Mouse (Mus musculus) ES-Bruce4 (cell line): ENCODE measurements at regions not wholly inside any gene's neighbourhood (a gene's known extent, or its start where the extent isn't known, plus 50 kb on each side); places are given as distances from the start of the nearest gene placed in this dataset.

Source experiments
- H3K27ac ChIP-seq: 2 replicates; pipeline ENCODE4 v1.5.1; 2012; ENCODE audit warnings: low read length, inconsistent platforms; ENCODE audit not compliant: insufficient read depth
- H3K27me3 ChIP-seq: 2 replicates; pipeline ENCODE4 v1.6.1; 2012; ENCODE audit warnings: mild to moderate bottlenecking, low read length, inconsistent platforms; ENCODE audit not compliant: control insufficient read depth, poor library complexity, insufficient read depth, severe bottlenecking
- H3K36me3 ChIP-seq: 2 replicates; pipeline ENCODE4 v1.6.1; 2012; ENCODE audit warnings: inconsistent platforms, mild to moderate bottlenecking, low read length, moderate library complexity; ENCODE audit not compliant: control insufficient read depth, poor library complexity, insufficient read depth, severe bottlenecking
- H3K4me1 ChIP-seq: one replicate; pipeline ENCODE4 v1.8.1; 2011; ENCODE audit warnings: low read length; ENCODE audit not compliant: control insufficient read depth, insufficient read depth
- H3K4me3 ChIP-seq: 2 replicates; pipeline ENCODE4 v1.5.1; 2011; ENCODE audit warnings: low read depth, mild to moderate bottlenecking, low read length
- H3K9ac ChIP-seq: 2 replicates; pipeline ENCODE4 v1.6.1; 2012; ENCODE audit warnings: low read depth, mild to moderate bottlenecking, inconsistent platforms; ENCODE audit not compliant: poor library complexity, severe bottlenecking
- H3K9me3 ChIP-seq: replicated peaks from 2 replicates; pipeline ENCODE4 v1.6.1; 2012; ENCODE audit warnings: mild to moderate bottlenecking, low read length, inconsistent platforms; ENCODE audit not compliant: control insufficient read depth, poor library complexity, insufficient read depth, severe bottlenecking
- CTCF ChIP-seq: IDR thresholded peaks from one replicate; pipeline ENCODE4 v1.8.1; 2011; ENCODE audit warnings: low read depth, low read length
- EP300 ChIP-seq: IDR thresholded peaks from 2 replicates; pipeline ENCODE4 v1.6.1; 2011; ENCODE audit warnings: low read depth, low read length; ENCODE audit not compliant: insufficient read depth
- POLR2A ChIP-seq: IDR thresholded peaks from one replicate; pipeline ENCODE4 v1.8.1; 2011; ENCODE audit warnings: low read length; ENCODE audit not compliant: insufficient read depth

GRCm38 (mm10) chr13:97423298-97423817, 182.5 kb downstream of the Enc1 start:
- no peak for TF ChIP-seq EP300
- no peak overlapping the region for H3K27ac ChIP-seq

GRCm38 (mm10) chr13:97422897-97423296, 182.0 kb downstream of the Enc1 start:
- no peak overlapping the region for H3K27ac ChIP-seq
- no peak overlapping the region for H3K9ac ChIP-seq
- H3K4me3 ChIP-seq, result no peak overlapping the region
- no peaks in the 10 kb centered on the region for H3K4me1 ChIP-seq
- no peaks in the 10 kb centered on the region for H3K36me3 ChIP-seq
- no peaks in the 10 kb centered on the region for H3K9me3 ChIP-seq
- TF ChIP-seq CTCF, result no peak
- TF ChIP-seq POLR2A, result no peak
- TF ChIP-seq EP300, result no peak
- H3K27me3 ChIP-seq, result no peaks in the 10 kb centered on the region

More at GRCm38 (mm10) chr13:97423298-97423817, 182.5 kb downstream of the Enc1 start:
- H3K9ac ChIP-seq, result no peak overlapping the region
- H3K36me3 ChIP-seq, result no peaks in the 10 kb centered on the region
- H3K27me3 ChIP-seq, result no peaks in the 10 kb centered on the region
- no peaks in the 10 kb centered on the region for H3K9me3 ChIP-seq
- no peaks in the 10 kb centered on the region for H3K4me1 ChIP-seq
- H3K4me3 ChIP-seq, result no peak overlapping the region

GRCm38 (mm10) chr13:97421831-97422230, 180.9 kb downstream of the Enc1 start:
- H3K4me1 ChIP-seq, result no peaks in the 10 kb centered on the region
- no peak overlapping the region for H3K27ac ChIP-seq
- TF ChIP-seq CTCF (no peak), POLR2A (no peak), EP300 (no peak)
- H3K9ac ChIP-seq, result no peak overlapping the region
- no peaks in the 10 kb centered on the region for H3K27me3 ChIP-seq
- no peaks in the 10 kb centered on the region for H3K9me3 ChIP-seq
- H3K36me3 ChIP-seq, result no peaks in the 10 kb centered on the region
- H3K4me3 ChIP-seq, result no peak overlapping the region

- TF ChIP-seq POLR2A (no peak), EP300 (no peak), CTCF (no peak)
- H3K4me3 ChIP-seq, result no peak overlapping the region
- H3K27ac ChIP-seq, result no peak overlapping the region
- no peaks in the 10 kb centered on the region for H3K36me3 ChIP-seq
- H3K27me3 ChIP-seq, result no peaks in the 10 kb centered on the region
- no peak overlapping the region for H3K9ac ChIP-seq
- no peaks in the 10 kb centered on the region for H3K4me1 ChIP-seq
- H3K9me3 ChIP-seq, result no peaks in the 10 kb centered on the region
Measured at GRCm38 (mm10) chr13:97420773-97421172, 179.9 kb downstream of the Enc1 start.

- TF ChIP-seq CTCF (no peak), EP300 (no peak), POLR2A (no peak)
Measured at GRCm38 (mm10) chr13:97419100-97419499, 178.2 kb downstream of the Enc1 start.

GRCm38 (mm10) chr13:97418681-97419080, 177.8 kb downstream of the Enc1 start:
- no peaks in the 10 kb centered on the region; the same call in 1 of the 2 replicates for H3K27me3 ChIP-seq
- TF ChIP-seq EP300, result no peak
- TF ChIP-seq CTCF, result no peak
- TF ChIP-seq POLR2A, result no peak
- no peaks in the 10 kb centered on the region for H3K4me1 ChIP-seq
- H3K36me3 ChIP-seq, result no peaks in the 10 kb centered on the region
- no peak overlapping the region for H3K9ac ChIP-seq
- no peak overlapping the region for H3K27ac ChIP-seq
- no peak overlapping the region for H3K4me3 ChIP-seq
- no peaks in the 10 kb centered on the region for H3K9me3 ChIP-seq

More at GRCm38 (mm10) chr13:97419100-97419499, 178.2 kb downstream of the Enc1 start:
- H3K4me3 ChIP-seq, result no peak overlapping the region
- H3K27ac ChIP-seq, result no peak overlapping the region
- H3K27me3 ChIP-seq, result no peaks in the 10 kb centered on the region; the same call in 1 of the 2 replicates
- no peaks in the 10 kb centered on the region for H3K4me1 ChIP-seq
- no peaks in the 10 kb centered on the region for H3K9me3 ChIP-seq
- no peaks in the 10 kb centered on the region for H3K36me3 ChIP-seq
- H3K9ac ChIP-seq, result no peak overlapping the region
